Mouse (Mus musculus): ENCODE results near the gene Myo1f.
"Not testable (repeated sequence)": the region's sequence is repeated elsewhere in the genome, so short reads cannot be mapped to it uniquely, and the experiment has no call there.

Gene Myo1f

DNA sequence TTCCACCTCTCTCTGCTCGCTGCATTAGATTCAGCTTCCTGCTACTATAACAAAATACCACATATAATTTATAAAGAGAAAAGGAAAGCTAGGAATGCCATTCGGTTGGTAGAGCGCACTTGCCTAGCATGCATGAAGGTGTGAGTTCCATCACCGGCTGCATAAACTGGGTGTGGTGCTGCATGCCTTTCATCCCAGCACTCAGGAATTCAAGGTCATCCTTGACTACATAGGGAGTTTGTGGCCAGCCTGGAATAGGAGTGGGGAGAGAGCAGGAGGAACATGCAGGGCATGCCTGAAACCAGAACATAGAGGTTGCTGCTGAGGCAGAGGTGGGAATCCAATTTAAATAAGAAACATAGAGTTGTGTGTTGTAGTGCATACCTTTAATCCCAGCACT is 28.6 kb downstream of the Myo1f start:
- DNase-seq (ENCODE audit: low spot score in 2 of 2) = no peak

DNA sequence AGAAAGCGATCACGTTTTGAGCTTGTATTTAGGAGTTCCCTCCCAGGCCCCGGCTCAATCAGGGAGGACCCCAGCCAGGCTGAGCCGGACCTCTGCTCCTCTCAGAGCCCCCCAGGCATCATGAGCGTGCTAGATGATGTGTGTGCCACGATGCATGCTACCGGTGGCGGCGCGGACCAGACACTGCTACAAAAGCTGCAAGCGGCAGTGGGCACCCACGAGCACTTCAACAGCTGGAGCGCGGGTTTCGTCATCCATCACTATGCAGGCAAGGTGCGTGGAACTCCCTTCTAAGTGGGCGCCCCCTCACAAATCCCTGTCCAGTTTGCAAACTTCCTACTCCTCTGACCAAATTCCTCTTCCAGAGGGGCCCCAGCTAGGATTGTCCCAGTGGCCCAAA is 30.5 kb downstream of the Myo1f start:
- no peak for DNase-seq (ENCODE audit: low spot score in 2 of 2)

DNA sequence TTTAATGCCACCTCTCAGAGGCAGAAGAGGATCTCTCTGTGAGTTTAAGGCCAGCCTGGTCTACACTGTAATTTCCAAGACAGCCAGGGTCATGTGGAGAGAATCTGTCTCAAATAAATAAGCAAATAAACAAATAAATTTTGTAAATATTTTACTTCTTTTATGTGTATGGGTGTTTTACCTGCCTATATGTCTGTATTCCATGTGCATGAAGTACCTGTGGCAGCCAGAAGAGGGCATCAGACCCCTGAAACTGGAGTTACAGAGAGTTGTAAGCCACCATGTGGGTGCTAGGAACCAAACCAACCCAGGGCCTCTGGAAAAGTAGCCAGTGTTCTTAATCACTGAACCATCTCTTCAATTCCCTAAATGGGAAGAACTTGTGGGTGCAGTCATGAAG is 41.8 kb downstream of the Myo1f start:
- DNase-seq (ENCODE audit: low spot score in 2 of 2) = no peak

DNA sequence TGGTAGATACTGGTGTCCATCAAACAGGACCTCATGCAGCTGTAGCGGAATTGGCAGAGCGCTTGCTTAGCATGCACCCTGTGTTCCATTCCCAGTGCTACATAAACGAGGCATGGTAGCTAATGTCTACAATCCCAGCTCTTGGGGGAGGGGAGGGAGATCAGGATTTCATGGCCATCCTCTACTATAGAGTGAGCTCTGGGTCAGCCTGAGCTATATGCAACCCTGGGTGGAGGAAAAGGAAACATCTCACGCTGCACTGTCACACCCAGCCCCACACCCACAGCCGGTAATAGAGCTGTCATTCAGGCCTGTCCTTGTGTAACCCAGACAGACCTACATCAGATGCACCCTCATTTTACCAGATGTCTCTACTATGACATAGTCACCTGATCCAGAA is 43.0 kb downstream of the Myo1f start:
- DNase-seq (ENCODE audit: low spot score in 2 of 2) = no peak

DNA sequence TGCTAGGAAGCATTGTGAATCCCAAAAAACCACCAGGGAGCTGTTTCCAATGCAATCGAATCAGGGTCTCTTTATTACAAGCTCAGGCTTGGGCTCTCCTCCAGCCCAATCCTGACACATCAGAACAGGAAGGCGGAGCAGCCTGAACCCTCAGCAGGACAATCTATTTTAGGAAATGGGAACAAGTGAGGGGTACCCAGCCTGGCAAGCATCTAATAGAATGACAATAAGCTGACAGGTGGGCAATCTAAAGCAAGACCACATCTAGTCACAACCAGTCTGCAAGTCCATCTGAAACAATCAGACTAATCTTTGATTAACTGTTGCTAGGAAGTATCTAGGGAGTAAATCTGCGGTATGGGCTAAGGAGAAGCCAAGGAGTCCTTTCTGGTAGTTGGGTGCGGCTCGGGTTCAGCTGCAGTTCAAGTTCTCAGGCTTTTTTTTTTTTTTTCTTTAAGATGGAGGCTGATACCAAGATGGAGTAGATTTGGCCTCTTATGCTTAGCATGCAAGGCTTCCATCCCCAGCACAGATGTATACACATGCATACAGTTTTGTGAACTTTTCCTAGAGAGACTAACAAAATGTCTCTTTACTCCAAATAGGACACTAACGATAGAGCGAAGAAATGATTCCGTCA is 44.4 kb downstream of the Myo1f start:
- no peak for DNase-seq (ENCODE audit: low spot score in 2 of 2)

DNA sequence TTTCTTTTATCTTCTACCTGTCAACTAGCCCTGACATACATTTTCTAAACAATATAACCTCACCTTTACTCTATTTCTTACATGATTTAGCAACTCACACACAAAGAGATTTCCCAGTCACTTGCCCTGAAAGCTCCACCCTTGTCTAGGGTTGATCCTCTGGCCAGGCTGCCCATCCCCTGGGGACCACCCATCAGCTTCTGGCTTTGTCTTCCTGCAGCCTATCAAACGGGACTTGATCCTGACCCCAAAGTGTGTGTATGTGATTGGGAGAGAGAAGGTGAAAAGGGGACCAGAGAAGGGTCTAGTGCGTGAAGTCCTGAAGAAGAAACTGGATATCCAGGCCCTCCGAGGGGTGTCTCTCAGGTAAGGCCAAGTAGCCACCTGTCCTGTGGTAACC is 45.3 kb downstream of the Myo1f start:
- DNase-seq (ENCODE audit: low spot score in 2 of 2) = no peak

DNA sequence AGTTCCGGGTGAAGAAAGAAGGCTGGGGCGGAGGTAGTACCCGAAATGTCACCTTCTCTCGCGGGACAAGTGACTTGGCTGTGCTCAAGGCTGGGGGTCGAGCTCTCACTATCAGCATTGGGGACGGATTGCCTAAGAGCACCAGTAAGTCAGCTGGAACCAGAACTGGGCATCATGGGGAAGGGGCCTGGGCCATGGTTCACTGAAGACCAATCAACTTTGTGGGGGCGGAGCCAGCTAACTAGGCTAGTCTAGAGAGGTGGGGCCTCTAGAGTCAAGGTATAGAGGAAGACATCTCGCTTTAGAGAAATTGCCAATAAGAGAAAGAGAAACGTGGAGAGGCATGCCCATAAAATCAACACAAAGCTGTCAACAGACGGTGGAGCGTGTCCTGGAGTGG is 46.4 kb downstream of the Myo1f start:
- DNase-seq (ENCODE audit: low spot score in 2 of 2) = no peak

DNA sequence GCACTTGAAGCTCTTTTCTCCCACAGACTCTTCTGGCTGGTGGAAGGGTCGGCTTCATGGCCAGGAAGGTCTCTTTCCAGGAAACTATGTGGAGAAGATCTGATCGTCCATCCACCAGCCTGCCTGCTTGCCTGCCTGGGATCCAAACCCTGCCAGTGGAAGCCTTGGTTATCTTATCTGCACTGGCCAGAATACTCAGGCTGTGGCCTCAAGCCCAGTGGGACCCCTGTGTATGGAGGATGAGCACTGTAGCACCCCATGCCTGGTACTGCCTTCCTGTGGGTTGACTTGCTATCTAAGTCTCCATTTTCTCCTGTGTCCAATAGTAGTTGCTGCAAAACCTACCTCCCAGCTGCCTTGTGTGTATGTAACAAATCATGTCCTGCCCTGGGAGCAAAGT is 51.8 kb downstream of the Myo1f start:
- no peak for DNase-seq (ENCODE audit: low spot score in 2 of 2)

DNA sequence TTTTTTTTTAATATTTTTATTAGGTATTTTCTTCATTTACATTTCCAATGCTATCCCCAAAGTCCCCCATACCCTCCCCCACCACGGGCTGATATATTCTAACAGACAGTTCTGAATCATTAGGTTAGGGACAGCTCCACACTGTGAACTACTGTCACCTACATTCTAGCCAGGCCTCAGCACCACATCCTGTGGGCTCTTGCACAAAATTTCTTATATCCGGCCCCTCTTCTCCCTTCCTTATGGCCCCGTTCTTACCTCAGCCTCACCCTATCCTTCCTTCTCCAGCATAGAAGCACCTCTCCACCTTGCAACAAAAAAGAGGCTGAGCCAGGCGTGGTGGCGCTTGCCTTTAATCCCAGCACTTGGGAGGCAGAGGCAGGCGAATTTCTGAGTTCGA is 55.0 kb downstream of the Myo1f start:
- no peak for DNase-seq (ENCODE audit: low spot score in 2 of 2)

DNA sequence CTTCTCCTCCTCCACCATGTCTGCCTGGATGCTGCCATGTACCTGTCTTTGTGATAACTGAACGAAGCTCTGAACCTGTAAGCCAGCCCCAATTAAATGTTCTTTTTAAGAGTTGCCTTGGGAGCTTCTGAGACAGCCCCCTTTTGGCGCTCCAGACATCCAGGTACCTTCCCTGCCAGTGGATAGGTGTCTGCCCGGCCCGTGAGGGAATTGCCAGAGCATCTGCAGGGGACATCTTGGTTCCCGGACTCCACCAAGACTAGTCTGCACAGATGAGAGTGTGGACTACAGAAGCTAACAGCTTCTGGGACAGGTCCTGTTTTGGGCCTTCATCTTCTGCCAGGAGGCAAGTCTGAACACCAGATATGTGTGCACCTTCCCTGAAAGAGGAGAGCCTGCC is 58.2 kb downstream of the Myo1f start:
- DNase-seq (ENCODE audit: low spot score in 2 of 2) = not testable (repeated sequence)

DNA sequence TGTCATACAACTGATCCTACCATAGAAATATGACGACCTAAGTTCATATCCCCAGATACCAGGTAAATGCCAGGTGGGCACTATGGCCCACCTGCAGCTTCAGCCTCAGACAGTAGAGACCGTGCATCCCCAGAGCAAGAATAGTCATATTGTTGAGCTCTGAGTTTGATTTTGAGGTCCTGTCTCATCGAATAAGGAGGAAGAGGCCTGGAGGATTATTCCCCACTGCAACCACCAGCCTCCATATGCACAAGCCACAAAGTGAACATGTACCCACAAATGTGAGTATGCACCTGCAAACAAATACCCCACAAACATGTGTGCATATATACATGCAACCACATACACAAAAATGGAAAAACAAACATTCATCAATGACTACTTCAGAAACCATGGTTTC is 71.8 kb downstream of the Myo1f start:
- DNase-seq (ENCODE audit: low spot score in 2 of 2) = no peak

DNA sequence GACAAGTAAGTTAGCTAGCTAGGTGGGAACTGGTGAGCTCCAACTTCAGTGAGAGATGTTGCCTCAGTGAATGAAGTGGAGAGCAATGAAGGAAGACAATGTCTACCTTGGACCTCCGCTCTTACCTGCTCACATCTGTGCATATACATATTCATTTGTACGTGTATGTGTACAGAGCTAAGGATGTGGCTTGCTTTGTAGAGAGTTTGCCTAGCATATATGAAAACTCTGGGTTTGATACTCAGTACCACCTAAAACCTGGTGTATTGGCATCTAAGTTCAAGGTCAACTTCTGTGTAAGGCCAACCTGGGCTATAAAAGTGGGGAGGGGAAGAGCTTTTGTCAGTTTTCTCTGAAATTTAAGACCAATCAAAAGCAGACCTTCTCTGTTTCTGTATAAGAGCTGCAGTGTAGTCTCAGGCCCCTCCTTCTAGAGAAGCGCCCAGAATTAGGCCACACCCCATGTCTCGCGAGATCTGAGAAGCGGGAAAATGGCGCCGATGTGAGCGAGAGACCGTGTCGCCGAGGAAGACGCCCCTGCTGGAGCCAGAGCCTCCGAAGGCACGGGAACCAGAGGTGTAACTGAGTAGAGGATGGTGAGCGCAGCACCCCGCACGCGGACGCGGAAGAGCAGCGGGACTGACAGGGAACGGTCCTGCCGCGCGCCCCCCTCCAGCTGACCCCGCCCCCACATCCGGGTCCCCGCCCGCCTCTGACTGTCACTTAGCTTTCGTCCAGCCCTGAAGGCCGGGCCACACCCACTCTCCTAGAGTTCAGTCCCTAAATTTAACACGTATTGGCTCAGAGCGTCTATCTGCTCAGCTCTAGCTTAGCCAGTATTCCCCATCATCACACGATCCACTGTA is 73.3 kb downstream of the Myo1f start, which contains the start of gene Zfp414:
TSS of gene Zfp414 (plus strand) at position 470 of the 866 bp plus-strand sequence.
- peak; percentile 92 to 94 for DNase-seq (ENCODE audit: low spot score in 2 of 2)

DNA sequence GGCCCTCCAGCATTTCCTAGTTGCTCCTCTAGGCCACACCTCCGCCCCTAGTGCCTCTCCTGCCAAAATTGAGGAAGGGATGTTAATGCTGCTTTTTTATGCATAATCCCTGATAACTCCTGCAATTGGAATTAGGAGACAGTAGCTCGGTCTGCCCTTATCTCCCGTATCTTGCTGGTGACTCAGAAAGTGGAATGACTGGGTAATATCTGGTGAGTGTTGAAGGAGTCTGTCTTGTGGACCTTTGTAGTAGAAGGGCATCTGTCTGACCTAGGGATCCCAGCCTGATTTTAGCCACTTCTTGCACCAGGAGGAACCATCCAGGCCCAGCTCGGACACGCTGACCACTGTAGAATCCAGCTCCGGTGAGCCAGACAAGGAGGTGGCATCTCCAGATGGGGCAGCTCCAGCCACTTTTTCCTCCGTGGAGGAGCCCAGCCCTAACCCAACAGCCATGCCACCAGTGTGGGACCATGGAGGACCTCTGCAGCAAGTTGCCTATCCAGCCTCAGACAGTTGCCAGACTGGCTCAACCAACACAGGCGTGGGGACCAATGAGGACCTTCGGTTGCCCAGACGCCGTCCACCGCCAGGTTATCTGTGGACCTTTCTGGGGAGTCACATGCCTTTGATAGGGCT is 74.1 kb downstream of the Myo1f start:
- DNase-seq (ENCODE audit: low spot score in 2 of 2) = no peak

DNA sequence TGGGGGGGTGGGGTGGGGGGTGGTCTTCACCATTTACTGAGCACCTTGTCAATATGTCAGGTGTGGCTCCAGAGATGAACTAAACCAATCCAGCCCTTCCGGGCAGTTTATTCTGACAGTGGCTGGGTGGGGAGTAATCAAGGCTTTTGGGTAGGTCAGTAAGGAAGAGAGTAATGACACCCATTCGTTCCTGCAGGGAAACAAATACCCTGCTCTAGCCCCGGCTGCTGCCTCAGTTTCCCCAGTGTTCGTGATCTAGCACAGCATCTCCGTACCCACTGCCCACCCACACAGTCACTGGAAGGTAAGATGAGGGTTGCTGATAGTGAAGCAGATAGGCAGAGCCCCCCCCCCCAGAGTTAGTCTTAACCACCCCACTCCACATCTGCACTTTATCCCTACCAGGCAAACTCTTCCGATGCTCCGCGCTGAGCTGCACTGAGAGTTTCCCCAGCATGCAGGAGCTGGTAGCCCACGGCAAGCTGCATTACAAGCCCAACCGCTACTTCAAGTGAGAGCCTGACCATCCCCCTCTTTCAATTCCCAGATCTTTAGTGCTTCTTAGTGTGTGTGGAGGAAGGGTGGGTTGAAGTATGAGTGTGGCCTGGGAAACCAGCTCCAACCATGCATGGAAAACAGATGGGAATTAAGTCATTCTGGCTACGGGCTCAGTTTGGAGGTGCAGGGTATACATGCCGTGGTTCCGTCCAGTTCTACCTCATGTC is 74.8 kb downstream of the Myo1f start:
- no peak for DNase-seq (ENCODE audit: low spot score in 2 of 2)

DNA sequence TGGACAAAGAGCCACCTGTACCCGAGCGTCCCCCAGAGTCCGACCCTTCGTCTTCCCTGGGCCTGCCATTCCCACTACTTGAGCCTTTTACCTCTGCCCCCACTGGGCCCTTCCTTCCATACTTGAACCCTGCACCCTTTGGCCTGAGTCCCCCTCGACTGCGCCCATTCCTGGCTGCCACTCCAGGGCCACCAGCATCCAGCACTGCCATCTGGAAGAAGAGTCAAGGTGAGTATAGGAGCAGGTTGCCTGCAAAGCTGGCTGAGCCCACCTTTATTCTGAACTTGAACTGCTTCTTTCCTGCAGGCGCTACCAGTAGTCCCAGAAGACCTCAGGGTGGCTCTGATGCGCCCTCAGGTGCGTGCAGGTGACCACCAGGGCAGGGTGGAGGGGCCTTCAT is 75.7 kb downstream of the Myo1f start:
- DNase-seq (ENCODE audit: low spot score in 2 of 2) = no peak

DNA sequence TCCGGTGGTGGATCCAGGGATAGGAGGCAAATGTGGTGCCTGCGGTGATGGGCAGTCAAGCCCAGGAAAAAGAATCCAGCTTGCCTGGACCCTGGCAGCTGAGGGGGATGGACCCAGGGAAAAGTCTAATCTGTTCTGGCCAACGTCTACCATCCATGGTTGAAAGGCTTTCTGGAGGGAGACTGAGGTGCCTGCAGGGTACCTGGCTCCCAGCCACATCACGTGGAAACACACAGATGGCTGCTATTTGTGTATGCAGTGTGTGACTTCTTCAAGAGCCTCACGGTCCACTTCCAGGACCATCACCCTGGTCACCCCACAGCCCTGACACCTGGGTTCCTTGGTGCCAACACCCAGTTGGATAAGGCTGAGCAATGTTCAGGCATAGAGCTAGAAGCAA is 76.3 kb downstream of the Myo1f start:
- no peak for DNase-seq (ENCODE audit: low spot score in 2 of 2)

DNA sequence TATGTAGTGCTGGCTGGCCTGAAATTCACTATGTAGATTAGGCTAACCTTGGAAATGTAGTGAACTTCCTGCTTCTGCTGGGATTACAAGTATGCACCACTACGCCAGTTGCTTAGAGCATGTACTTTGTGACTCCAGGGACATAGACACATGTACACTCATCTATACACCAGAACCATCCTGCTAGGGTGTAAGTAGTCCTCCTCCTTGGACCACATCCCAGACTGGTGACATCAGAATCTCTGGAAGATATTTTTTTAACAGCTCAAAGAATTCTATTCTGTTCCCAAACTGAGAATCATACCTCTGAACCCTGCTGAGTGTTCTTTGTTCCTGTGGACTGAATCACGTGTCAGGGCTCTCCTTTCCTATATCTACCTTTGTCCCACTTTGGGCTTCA is 81.5 kb downstream of the Myo1f start:
- DNase-seq (ENCODE audit: low spot score in 2 of 2) = no peak

DNA sequence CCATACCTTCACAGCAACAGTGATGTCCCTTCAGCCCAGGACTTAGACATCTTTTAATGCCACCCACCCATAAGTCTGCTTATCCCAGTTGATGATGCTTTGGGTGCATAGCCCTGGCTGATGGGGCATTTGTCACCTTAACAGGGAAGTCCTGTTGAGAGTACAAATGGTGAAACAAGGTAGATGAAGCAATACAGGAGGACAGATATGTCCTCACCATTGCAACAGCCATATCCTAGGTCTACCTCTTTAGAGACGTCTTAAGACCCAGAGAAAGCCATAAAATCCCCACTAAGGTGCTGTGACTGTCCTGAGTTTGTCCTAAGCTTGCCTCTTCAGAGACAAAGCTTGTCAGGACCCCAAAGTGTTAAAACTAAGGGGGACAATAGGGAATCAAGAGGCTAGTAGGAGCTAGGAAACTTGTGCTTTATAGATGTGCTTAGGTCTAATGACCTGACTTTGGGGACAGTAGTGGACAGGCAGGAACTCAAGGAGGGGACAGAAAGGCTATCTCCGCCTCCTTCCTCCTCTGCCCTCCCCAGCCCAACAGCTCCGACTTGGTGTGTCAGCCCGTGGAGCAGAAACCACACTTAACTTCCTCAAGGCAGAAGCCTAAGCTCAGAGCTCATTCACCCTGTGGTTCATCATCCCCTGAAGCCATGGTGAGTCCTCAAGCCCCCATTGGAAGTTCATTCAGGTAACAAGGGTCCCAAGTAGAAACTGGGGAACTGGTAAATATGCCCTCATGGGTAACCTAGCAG is 82.2 kb downstream of the Myo1f start, which contains the start of gene Pram1:
TSS of gene Pram1 (plus strand) at position 541 of the 761 bp plus-strand sequence.
- DNase-seq (ENCODE audit: low spot score in 2 of 2) = no peak

DNA sequence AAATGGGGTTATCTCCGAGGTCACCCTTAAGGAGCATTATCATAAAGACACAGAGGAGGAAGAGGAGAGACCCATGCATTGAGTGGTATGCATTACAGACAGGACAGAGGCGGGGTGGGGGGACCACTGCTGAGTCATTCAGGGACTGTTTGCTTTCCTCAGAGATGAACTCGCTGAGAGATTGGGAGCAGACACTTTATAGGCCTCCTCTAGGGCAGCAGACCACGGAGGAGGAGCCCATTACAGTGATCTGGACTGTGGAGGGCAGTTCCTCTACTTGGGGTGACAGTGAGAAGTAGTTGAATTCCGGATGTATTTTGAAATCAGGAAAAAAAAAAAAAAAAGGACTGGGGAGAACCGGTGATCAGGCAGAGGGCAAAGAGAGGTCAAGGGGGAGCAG is 84.2 kb downstream of the Myo1f start:
- no peak for DNase-seq (ENCODE audit: low spot score in 2 of 2)

DNA sequence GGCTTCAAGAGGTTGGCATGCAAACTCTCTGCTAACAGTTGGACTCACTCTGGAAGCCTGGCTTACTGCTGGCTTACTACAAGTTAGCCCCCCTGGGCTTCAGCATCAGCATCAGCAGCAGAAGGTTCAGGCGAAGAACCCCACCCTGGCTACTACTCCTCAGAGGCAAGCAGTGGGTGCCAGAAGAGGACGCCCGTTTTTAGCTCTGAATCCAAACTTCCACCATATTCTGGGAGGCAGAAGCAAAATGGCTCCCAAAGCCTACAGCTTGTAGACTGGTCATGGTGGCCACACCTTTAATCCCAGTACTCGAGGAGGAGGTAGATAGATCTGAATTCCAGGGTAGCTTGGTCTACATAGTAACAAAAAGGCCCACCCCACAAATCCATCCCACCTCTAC is 88.6 kb downstream of the Myo1f start:
- DNase-seq (ENCODE audit: low spot score in 2 of 2) = no peak

DNA sequence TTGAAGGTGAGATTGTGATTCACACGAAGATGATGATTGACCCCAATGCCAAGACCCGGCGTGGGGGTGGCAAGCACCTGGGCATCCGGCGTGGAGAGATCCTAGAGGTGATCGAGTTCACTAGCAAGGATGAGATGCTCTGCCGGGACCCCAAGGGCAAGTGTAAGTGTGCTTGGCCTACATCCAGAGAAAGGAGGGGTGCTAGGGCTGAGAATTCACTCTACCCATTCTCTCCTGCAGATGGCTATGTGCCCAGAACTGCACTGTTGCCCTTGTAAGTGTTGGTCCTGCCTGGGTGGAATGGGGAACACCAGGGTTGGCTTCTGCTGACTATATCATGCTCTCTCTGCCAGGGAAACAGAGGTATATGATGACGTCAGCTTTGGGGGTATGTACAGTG is 89.6 kb downstream of the Myo1f start:
- no peak for DNase-seq (ENCODE audit: low spot score in 2 of 2)

Measured in heart, adult 9 months (tissue).